Mouse (Mus musculus): Measurements from ENCODE around the gene Mastl. TPM values are rescaled to one million over a fixed set of nuclear protein-coding genes. Genes with fewer than 3 reads are reported as not detected.

Mastl gene
- polyA plus RNA-seq, 2 experiments from 2014 or later, result 1.5 to 2.8 TPM

Other genes starting within 250 kb of the Mastl start
- gene Abi1, start 115.8 kb downstream of the Mastl start, polyA plus RNA-seq (2017; shearing (Covaris generic)), result 100 to 1,000 TPM; 208 to 259 TPM
- 10 to 100 TPM; 61.5 to 85.5 TPM for gene Acbd5, start 87.9 kb downstream of the Mastl start, polyA plus RNA-seq (2017; shearing (Covaris generic))
- gene Yme1l1, start 345 bp upstream of the Mastl start, polyA plus RNA-seq (2017; shearing (Covaris generic)), result 100 to 1,000 TPM; 139 to 141 TPM
- not detected for gene 4931423N10Rik, start 51.5 kb upstream of the Mastl start, polyA plus RNA-seq (2017; shearing (Covaris generic))
- gene Nxph2, start 165.2 kb upstream of the Mastl start, polyA plus RNA-seq (2017; shearing (Covaris generic)), result not detected